Mouse (Mus musculus): ENCODE data around the gene Rims4. TPM values are rescaled to one million over a fixed set of nuclear protein-coding genes. Genes with fewer than 3 reads are reported as not detected.

The Rims4 gene
- polyA plus RNA-seq, 1 experiment from 2014 or later: 0.13 TPM

DNA sequence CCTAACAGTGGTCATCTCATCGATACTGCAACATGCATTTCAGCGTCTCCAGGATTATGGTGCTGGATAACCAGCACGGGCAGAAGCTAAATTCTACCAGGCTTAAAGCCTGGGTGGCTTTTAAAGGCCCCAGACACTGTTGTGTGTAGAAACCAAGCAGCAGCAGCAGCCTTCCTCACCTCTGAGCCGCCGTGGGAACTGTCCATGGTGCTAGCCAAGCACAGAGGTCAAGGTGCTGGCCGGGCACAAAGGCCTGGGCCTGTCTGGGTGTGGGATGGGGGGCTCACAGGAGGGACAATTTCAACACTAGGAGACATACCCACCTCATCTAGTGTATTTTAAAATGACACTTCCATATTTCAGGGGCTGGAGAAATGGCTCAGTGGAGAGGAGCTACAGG, 29.1 kb downstream of the Rims4 start:
- no peak overlapping the region for H3K27ac ChIP-seq
- no peaks in the 10 kb centered on the region for H3K27me3 ChIP-seq
- H3K36me3 ChIP-seq: no peaks in the 10 kb centered on the region
- DNase-seq (no peak), ATAC-seq (ENCODE audit: low read depth) (no peak)
- 29% methylated on average over 6 of the region's 6 CpGs for WGBS (ENCODE audit: insufficient replicate concordance)
- no peaks in the 10 kb centered on the region for H3K9me3 ChIP-seq (replicated peaks)
- no peak overlapping the region for H3K4me2 ChIP-seq
- no peak overlapping the region for H3K9ac ChIP-seq
- H3K4me1 ChIP-seq (replicated peaks): no peaks in the 10 kb centered on the region
- H3K4me3 ChIP-seq (replicated peaks): no peak overlapping the region

GRCm38 (mm10) chr2:163882859-163883652, 35.4 kb downstream of the Rims4 start:
- H3K27ac ChIP-seq: no peak overlapping the region
- DNase-seq (no peak), ATAC-seq (ENCODE audit: low read depth) (no peak)
- H3K9me3 ChIP-seq (replicated peaks): no peaks in the 10 kb centered on the region
- H3K9ac ChIP-seq: no peak overlapping the region
- 60% methylated on average over 17 of the region's 17 CpGs for WGBS (ENCODE audit: insufficient replicate concordance)
- no peaks in the 10 kb centered on the region for H3K27me3 ChIP-seq
- H3K4me3 ChIP-seq (replicated peaks): no peak overlapping the region
- H3K4me1 ChIP-seq (replicated peaks): no peaks in the 10 kb centered on the region
- no peak overlapping the region for H3K4me2 ChIP-seq
- no peaks in the 10 kb centered on the region for H3K36me3 ChIP-seq

DNA sequence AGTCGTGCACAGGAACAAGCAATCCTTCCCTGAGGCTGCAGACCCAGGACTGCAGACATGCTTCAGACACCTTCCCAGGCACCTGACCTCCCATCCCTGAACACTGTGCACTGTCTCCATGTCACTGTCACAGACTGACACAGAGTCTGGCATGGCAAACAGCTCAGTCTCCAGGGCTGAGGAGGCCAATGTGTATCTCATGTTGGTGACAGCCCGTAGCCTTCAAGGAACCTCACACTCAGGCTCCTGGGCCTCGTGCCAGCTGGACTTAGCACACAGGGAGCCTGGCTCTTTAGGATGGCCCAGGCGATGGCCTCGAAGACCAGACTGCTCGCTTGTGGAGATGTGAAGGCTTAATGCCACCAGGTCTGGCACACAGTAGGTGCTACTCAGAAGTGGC, 37.6 kb downstream of the Rims4 start:
- WGBS (ENCODE audit: insufficient replicate concordance): 65% methylated on average over 6 of the region's 6 CpGs
- H3K27me3 ChIP-seq: no peaks in the 10 kb centered on the region
- no peak overlapping the region for H3K9ac ChIP-seq
- H3K9me3 ChIP-seq (replicated peaks): no peaks in the 10 kb centered on the region
- H3K4me1 ChIP-seq (replicated peaks): no peaks in the 10 kb centered on the region
- no peaks in the 10 kb centered on the region for H3K36me3 ChIP-seq
- no peak overlapping the region for H3K4me3 ChIP-seq (replicated peaks)
- DNase-seq (no peak), ATAC-seq (ENCODE audit: low read depth) (no peak)
- H3K27ac ChIP-seq: no peak overlapping the region
- H3K4me2 ChIP-seq: no peak overlapping the region

- ATAC-seq (ENCODE audit: low read depth): no peak
- Histone ChIP-seq H3K4me3 (replicated peaks) (no peak overlapping the region), H3K36me3 (no peaks in the 10 kb centered on the region), H3K4me2 (no peak overlapping the region), H3K9ac (no peak overlapping the region), H3K9me3 (replicated peaks) (no peaks in the 10 kb centered on the region), H3K27ac (no peak overlapping the region), H3K4me1 (replicated peaks) (no peaks in the 10 kb centered on the region), H3K27me3 (no peaks in the 10 kb centered on the region)
- no peak for DNase-seq
- WGBS (ENCODE audit: insufficient replicate concordance): 58% methylated on average over 14 of the region's 14 CpGs
Observed at GRCm38 (mm10) chr2:163876830-163877498, 41.5 kb downstream of the Rims4 start.

DNA sequence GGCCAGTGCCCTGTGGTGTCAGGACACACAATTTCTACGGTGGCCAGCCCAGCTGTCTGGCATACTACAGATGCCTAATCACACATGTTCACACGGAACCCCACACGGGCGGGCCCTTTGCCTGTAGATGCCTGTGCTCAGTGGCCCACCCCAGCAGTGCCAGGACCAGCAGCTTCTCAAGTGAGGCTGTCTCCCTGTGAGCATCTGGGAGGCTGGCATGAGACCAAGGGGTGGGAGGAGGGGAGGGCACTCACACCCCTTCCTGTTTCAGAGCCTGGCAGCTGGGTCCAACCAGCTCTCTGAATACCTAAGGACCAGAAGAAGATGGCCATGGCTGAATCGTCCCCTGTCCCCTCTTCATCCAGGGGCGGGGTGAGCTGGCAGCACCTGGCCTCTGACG, 43.0 kb downstream of the Rims4 start:
- ATAC-seq (ENCODE audit: low read depth) (no peak), DNase-seq (no peak)
- Histone ChIP-seq H3K27me3 (no peaks in the 10 kb centered on the region), H3K4me3 (replicated peaks) (no peak overlapping the region), H3K4me1 (replicated peaks) (no peaks in the 10 kb centered on the region), H3K36me3 (no peaks in the 10 kb centered on the region), H3K9ac (no peak overlapping the region), H3K9me3 (replicated peaks) (no peaks in the 10 kb centered on the region), H3K27ac (no peak overlapping the region), H3K4me2 (no peak overlapping the region)
- 61% methylated on average over 7 of the region's 7 CpGs for WGBS (ENCODE audit: insufficient replicate concordance)

GRCm38 (mm10) chr2:163874877-163875276, 43.6 kb downstream of the Rims4 start:
- Histone ChIP-seq H3K4me1 (replicated peaks) (no peaks in the 10 kb centered on the region), H3K9me3 (replicated peaks) (no peaks in the 10 kb centered on the region), H3K9ac (no peak overlapping the region), H3K4me2 (no peak overlapping the region), H3K27ac (no peak overlapping the region), H3K4me3 (replicated peaks) (no peak overlapping the region), H3K27me3 (0 out of 2 replicates have a peak, but pooled peaks cover 5% of the 10 kb centered on the region), H3K36me3 (no peaks in the 10 kb centered on the region)
- DNase-seq: no peak
- WGBS (ENCODE audit: insufficient replicate concordance): 43% methylated on average over 5 of the region's 5 CpGs
- ATAC-seq (ENCODE audit: low read depth): no peak

DNA sequence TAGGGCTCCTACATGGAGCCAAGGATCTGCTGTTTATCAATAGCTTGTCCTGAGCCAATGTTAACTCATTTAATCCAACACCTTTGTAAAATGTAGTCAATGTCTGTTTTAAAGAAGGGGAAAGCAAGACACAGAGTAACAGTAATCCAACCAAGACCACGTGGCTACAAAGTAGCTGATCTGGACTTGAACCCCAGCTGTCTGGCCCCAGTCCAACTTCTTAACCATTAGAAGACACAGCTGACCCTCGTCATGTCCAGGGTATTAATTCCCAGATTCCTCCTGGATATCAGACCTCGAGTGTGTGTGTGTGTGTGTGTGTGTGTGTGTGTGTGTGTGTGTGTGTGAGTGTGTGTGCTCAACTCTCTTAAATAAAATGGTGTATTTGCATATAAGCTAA, 46.6 kb downstream of the Rims4 start:
- ATAC-seq (ENCODE audit: low read depth): no peak
- Histone ChIP-seq H3K9me3 (replicated peaks) (no peaks in the 10 kb centered on the region), H3K4me2 (no peak overlapping the region), H3K4me1 (replicated peaks) (no peaks in the 10 kb centered on the region), H3K4me3 (replicated peaks) (no peak overlapping the region), H3K27me3 (0 out of 2 replicates have a peak, but pooled peaks cover 6% of the 10 kb centered on the region), H3K36me3 (no peaks in the 10 kb centered on the region), H3K9ac (no peak overlapping the region), H3K27ac (no peak overlapping the region)
- DNase-seq: no peak
- WGBS (ENCODE audit: insufficient replicate concordance): 42% methylated on average over 3 of the region's 3 CpGs

DNA sequence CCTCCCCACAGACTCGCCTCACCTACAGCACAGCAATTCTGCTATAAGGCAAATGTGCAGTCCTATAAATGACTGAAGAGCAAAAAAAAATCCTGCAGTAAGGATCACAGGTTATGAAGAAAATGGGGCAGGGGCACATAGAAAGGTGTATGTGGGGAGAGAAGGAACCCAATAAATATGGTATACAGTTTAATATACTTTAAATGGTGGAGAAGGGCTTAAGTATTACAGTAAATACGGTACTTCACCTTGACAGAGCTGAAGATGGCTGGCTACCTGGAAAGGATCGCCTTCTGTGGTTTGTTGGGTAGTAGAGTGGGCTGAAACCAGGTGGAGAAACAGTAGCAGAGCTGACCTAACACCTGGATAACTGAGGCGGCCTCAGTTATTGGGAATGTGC, 47.2 kb downstream of the Rims4 start:
- no peaks in the 10 kb centered on the region for H3K4me1 ChIP-seq (replicated peaks)
- 55% methylated on average over 4 of the region's 4 CpGs for WGBS (ENCODE audit: insufficient replicate concordance)
- ATAC-seq (ENCODE audit: low read depth): no peak

GRCm38 (mm10) chr2:163869783-163870182, 48.7 kb downstream of the Rims4 start:
- WGBS (ENCODE audit: insufficient replicate concordance): 53% methylated on average over 5 of the region's 5 CpGs

More for the DNA sequence above, 47.2 kb downstream of the Rims4 start:
- Histone ChIP-seq H3K27me3 (0 out of 2 replicates have a peak, but pooled peaks cover 6% of the 10 kb centered on the region), H3K4me2 (no peak overlapping the region), H3K9ac (no peak overlapping the region), H3K27ac (no peak overlapping the region), H3K9me3 (replicated peaks) (no peaks in the 10 kb centered on the region), H3K36me3 (no peaks in the 10 kb centered on the region), H3K4me3 (replicated peaks) (no peak overlapping the region)
- no peak for DNase-seq

DNA sequence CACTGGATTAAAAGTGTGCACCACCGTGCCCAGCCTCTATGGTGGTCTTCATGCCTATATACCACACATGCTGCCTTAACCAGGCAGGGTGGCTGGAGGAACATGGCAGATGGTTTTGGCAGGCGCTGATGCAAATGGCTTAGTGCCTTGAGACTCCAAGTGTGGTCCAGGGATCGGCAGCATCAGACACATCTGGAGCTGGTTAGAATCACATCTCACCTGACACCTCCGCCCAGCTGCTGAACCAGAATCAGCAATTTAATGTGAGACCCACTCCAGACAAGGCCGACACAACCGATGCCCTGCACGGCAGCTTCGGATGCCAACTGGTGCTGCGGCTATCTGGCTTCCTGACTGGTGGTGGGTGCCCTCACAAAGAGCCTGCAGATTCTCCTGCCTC, 52.4 kb downstream of the Rims4 start:
- Histone ChIP-seq H3K27ac (no peak overlapping the region), H3K4me3 (replicated peaks) (no peak overlapping the region), H3K4me1 (replicated peaks) (no peaks in the 10 kb centered on the region), H3K27me3 (0 out of 2 replicates have a peak, but pooled peaks cover 6% of the 10 kb centered on the region), H3K9ac (no peak overlapping the region), H3K9me3 (replicated peaks) (no peaks in the 10 kb centered on the region), H3K36me3 (no peaks in the 10 kb centered on the region), H3K4me2 (no peak overlapping the region)
- 73% methylated on average over 9 of the region's 9 CpGs for WGBS (ENCODE audit: insufficient replicate concordance)
- no peak for ATAC-seq (ENCODE audit: low read depth)
- no peak for DNase-seq

More at GRCm38 (mm10) chr2:163869783-163870182, 48.7 kb downstream of the Rims4 start:
- Histone ChIP-seq H3K27me3 (0 out of 2 replicates have a peak, but pooled peaks cover 6% of the 10 kb centered on the region), H3K27ac (no peak overlapping the region), H3K4me3 (replicated peaks) (no peak overlapping the region), H3K4me2 (no peak overlapping the region), H3K9ac (no peak overlapping the region), H3K4me1 (replicated peaks) (no peaks in the 10 kb centered on the region), H3K9me3 (replicated peaks) (no peaks in the 10 kb centered on the region), H3K36me3 (no peaks in the 10 kb centered on the region)
- ATAC-seq (ENCODE audit: low read depth): no peak
- no peak for DNase-seq

- DNase-seq (no peak), ATAC-seq (ENCODE audit: low read depth) (no peak)
- no peak overlapping the region for H3K4me2 ChIP-seq
- H3K27me3 ChIP-seq: 0 out of 2 replicates have a peak, but pooled peaks cover 5% of the 10 kb centered on the region
- no peak overlapping the region for H3K27ac ChIP-seq
- 64% methylated on average over 5 of the region's 5 CpGs for WGBS (ENCODE audit: insufficient replicate concordance)
- no peaks in the 10 kb centered on the region for H3K4me1 ChIP-seq (replicated peaks)
- H3K9me3 ChIP-seq (replicated peaks): no peaks in the 10 kb centered on the region
- H3K36me3 ChIP-seq: no peaks in the 10 kb centered on the region
- H3K4me3 ChIP-seq (replicated peaks): no peak overlapping the region
- H3K9ac ChIP-seq: no peak overlapping the region
Observed at GRCm38 (mm10) chr2:163865311-163865710, 53.2 kb downstream of the Rims4 start.

Measured in liver, embryonic 13.5 days (tissue).